Mouse (Mus musculus) MEL-GATA-1-ER (cell line): ENCODE results near the gene Pld2.
A peak's percentile ranks its signal among the peaks of the same experiment; 100 is the strongest.
"Not testable (repeated sequence)": the region's sequence is repeated elsewhere in the genome, so short reads cannot be mapped to it uniquely, and the experiment has no call there.

ENCODE experiments used
- DNase-seq: peaks from one replicate; pipeline ENCODE4 v3.0.0-alpha.2; 2012; ENCODE audit warnings: low read depth; ENCODE audit errors: extremely low read depth

The Pld2 gene

DNA sequence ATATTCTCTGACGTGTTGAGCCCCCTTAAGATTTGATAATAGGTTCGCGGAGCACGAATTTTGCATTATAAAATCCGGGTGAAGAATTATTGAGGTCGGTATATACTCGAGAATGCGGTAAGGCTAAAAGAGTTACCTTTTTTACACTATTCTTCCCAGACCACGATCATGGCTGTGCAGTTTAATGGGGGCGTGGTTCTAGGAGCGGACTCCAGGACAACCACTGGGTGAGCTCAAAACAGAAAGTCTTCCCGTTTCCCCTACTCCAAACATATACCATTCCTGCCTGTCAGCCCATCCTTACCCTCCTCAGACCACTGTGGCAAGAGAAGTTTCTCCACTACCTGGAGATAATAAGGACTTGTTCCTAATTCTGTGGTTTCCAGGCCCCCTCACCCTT lies 14.1 kb upstream of the Pld2 start:
- DNase-seq = no peak

- DNase-seq = no peak
Measured at GRCm38 (mm10) chr11:70526211-70526610, 13.7 kb upstream of the Pld2 start.

DNA sequence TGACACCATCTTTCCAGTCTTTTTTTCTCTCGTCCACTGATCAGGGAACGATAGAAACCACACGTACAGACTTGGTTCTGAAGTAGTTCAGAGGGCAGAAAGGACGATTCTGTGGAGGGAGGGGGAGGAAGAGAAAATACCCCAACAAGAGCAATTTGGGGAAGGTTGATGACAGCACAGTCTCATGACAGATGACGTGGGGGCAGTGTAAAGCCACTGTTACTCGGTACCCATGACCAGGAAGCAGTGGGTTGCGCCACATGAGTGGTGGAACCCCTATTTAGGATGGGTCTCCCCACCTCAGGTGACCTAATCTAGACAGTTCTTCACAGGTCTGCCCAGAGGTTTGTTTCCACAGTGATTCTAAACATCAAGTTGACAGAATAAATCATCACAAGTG lies 11.3 kb upstream of the Pld2 start:
- DNase-seq = no peak

DNA sequence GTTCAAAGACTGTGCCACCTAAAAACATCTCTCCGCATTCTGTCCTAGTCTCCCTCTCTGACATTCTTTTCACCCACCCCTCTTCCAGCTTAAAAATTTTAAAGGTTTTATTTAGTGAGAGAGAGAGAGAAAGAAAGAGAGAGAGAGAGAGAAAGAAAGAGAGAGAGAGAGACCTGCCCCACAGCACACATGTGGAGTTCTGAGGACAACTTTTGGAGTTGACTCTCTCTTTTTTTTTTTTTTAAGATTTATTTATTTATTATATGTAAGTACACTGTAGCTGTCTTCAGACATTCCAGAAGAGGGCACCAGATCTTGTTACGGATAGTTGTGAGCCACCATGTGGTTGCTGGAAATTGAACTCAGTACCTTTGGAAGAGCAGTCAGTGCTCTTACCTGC lies 8.8 kb upstream of the Pld2 start:
- not testable (repeated sequence) for DNase-seq

GRCm38 (mm10) chr11:70532839-70533238 lies 7.0 kb upstream of the Pld2 start, which contains the start of gene Gm40193:
Gene Gm40193, minus strand, starts transcription at chr11:70532939.
- DNase-seq = no peak

- DNase-seq = no peak
Measured at GRCm38 (mm10) chr11:70539423-70539822, 441 bp upstream of the Pld2 start.

DNA sequence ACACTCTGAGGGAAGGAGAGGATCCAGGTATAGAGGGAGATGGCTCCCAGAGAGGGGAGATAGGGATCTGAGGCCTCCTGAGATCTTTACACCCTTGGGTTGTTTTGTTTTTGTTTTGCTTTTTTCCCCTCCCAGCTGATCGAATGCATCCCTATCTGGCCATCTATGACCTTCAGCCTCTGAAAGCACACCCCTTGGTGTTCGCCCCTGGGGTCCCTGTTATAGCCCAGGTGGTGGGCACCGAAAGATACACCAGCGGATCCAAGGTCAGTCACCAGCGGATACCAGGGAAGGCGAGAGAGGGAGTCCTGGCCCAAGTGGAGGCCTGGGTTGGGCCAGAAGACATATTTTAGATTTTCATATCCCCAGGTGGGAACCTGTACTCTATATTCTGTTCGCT lies 1.1 kb downstream of the Pld2 start:
- DNase-seq = no peak

DNA sequence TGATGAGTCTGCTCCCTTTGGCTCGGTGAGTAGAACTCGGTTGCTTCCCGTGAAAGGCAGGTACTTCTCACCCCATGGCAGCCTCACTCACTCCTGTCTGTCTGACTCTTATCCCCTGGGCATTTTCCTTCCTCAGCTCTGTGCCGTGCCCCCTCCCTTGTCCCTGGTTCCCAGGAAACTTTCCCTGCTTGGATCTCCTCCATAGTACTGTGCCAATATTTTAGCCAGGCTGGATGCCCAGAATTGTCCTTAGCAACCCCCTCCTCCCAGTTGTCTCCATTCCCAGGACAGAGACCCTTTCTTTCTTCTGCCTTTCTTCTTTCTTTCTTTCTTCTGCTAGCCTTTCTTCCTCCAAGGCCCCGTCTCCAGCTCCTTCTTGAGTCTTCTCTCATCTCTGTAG lies 1.6 kb downstream of the Pld2 start:
- no peak for DNase-seq

GRCm38 (mm10) chr11:70544496-70544895 lies 4.6 kb downstream of the Pld2 start:
- no peak for DNase-seq

DNA sequence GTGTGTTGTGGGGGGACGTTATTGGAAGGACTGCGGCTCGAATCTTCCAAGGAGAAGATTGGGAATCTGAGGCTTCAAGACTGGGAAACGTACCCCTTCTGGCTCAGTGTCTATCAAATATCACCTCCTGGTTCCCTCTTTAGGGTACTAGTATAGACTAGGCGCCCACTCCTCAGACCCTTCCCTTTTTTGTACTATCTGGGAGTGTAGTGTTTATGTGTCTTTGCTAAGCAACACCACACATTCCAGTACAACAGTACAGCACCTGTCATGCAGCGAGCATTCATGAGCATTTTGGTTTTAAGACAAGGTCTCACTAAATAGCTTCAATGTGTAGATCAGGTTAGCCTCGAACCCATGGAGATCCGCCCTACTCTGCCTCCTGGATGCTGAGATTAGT lies 11.7 kb downstream of the Pld2 start:
- DNase-seq = peak; percentile 58

GRCm38 (mm10) chr11:70553940-70554339 lies 14.1 kb downstream of the Pld2 start:
- DNase-seq = no peak

DNA sequence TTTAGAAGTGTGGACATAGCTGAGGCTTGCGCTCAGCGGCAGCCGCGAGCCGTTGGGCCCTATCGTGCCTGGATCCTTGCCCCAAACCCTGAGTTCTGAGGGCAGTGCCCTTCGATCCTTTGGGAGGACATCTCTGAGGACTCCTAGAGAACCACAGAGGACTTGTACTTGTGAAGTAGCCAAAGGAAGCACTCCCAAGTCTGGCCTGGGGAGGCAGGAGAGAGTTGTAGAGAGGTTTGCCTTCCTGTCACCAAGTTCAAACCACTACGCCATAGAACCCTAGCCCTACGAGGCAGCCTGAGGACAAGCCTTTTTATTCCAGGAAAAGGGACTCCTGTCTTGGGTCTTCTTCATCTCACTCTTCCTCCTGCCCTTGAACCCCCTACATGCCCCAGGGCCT lies 17.7 kb downstream of the Pld2 start:
- DNase-seq = no peak

DNA sequence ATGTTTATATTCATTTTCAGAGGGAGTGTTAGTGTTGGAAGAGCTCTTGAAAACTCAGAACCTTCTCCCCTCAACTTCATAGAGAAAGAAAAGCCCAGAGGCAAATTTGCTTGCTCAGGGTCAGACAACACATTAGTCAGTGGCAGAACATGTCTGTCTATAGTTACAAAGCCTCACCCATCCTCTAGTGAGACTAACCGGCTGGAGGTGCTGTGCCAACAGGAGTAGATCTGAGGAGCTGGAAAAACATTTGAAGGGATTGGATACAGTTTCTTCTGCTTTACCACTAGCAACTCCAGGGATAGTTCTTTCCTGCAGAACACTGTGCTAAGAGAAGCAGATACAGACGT lies 22.0 kb downstream of the Pld2 start:
- DNase-seq = no peak

DNA sequence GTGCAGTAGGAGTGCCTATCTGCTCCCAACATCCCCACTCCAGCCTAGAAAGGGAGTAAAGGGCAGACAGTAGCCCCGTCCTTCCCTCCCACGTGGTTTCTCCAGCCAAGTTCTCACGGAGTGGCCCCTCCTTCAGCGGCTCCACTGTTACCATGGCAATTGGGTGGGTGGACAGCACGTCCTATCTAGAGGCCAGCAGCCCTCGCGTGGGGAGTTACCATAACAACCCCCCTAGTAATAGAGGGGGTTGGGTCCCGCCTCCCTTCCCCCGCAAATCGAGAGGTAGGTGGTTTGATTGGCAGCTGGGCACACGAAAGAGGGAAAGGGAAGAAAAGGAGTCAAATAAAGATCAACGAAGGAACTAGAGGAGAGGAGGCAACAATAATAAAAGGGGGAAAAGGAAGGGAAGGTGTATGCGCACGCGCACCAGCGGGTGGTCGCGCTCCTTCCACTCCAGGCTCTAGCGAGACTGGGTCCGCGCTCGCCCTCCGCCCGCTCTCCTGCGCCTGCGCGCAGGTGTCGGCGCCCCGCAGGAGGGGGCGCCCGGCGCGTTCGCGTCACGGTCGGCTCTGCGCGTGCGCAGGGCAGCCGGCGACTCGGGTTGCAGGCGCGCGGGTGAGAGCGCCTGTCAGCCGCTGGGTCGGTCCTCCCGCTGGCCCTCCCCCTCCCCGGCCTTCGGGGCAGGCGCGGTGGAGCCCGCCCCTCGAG lies 22.6 kb downstream of the Pld2 start, which contains the start of gene Mink1:
Gene Mink1, plus strand, starts transcription at position 595 of the 708 bp plus-strand sequence.
- peak; percentile 49 for DNase-seq

DNA sequence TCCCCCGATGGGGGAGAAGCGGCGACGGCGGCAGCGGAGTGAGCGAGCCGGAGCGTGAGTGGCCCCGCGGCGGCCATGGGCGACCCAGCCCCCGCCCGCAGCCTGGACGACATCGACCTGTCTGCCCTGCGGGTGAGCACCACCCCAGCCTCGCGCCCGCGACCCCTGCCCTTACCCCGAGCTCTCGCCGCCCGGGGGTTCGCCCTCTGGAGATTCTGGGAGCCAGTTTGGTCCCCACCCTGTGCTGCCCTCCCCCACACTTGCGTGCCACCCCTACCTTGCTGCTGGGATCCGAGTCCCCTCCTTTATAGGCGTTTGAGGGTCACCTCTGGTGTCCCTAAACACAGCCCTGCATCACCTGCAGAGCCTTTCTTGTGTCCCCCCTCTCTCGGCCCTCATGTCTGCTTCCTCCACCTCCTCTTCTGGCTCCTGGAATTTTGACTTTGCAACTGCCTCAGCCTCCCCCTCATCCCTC lies 23.2 kb downstream of the Pld2 start:
- no peak for DNase-seq

DNA sequence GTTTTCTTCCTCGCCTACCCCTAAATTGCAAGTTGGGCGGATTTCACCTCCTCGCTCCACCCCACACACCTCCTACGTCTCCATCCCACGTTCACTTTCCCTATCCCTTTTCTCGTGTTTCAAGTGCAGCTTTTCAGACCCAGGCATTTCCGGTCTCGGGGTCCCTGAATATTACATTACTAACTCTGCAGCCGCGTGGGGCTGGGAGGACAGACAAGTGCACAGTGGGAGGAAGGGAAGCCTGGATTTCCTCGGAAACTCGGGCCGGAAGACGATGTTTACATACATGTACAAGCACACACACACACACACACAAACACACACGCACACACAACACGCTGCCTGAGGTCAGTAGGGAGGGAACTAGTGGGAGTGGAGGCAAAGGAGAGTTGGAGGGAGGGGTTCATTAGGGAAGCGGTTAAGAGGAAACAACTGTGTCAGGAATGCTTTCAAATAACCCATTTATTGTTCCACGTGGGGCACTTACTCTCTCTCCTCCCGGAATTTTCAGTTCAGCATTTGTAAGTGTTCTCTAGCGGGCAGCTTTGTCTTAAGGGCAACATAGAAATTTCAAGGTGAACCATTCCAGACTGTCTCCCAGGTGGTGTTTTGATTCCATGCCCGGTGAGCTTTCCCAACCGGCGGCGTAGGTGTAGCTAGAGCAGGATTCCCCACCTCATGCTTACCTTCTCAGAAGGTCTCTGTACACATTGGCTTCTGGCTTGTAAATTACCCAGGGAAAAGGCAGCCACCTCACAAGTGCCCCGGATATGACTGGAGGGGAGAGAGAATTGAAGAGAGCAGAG lies 23.8 kb downstream of the Pld2 start:
- peak; percentile 14 for DNase-seq

- DNase-seq = no peak
Measured at GRCm38 (mm10) chr11:70564276-70564873, 24.5 kb downstream of the Pld2 start.

GRCm38 (mm10) chr11:70566586-70566985 lies 26.7 kb downstream of the Pld2 start:
- DNase-seq = no peak

DNA sequence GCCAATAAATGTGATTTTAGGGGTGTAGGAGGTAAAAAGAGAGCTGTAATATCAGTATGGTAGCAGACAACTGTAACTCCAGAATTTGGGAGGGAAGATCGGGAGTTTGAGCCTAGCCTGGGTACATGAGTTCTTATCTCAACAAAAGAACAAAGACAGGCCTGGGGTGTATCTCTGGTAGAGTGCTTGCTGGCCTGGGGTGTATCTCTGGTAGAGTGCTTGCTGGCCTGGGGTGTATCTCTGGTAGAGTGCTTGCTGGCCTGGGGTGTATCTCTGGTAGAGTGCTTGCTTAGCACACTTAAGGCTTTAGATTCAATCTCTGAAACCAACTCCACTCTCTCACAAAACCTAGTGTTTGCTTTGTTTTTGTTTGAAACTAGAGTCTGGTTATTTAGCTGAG lies 30.8 kb downstream of the Pld2 start:
- DNase-seq = not testable (repeated sequence)

- DNase-seq = no peak
Measured at GRCm38 (mm10) chr11:70571641-70572040, 31.8 kb downstream of the Pld2 start.

GRCm38 (mm10) chr11:70572348-70572902 lies 32.6 kb downstream of the Pld2 start:
- DNase-seq = no peak

DNA sequence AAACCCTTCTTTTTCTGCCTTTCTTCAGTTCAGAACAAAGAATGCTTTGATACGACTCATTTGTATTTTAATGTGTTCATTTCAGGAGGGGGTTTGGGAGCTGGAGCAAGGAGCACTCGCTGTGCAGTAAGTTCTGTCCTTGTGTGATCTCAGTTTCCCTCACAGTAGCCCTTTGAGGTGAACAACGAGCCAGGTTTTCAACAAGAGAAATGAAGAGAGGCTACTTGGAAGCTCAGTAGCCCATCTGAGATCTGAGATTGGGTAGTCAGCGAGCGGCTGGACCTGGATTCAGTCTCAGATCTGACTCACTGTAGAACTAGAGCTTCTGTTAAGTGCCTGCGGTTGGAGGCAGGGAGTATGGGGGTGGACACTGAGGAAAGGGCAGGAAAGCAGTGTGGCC lies 34.0 kb downstream of the Pld2 start:
- no peak for DNase-seq
